Mouse (Mus musculus) adrenal gland, postnatal 25 days (tissue): Measurements from ENCODE around the gene Hsh2d. TPM values are rescaled to one million over a fixed set of nuclear protein-coding genes. Genes with fewer than 3 reads are reported as not detected.

ENCODE experiments used
- DNase-seq: peaks from one replicate; pipeline ENCODE4 v3.0.0; 2021; ENCODE audit warnings: mixed read lengths
- total RNA-seq: library from RNA; stranded (reverse); gene quantifications from 2 replicates; pipeline ENCODE4 v1.2.3, GENCODE M21; 2021

The Hsh2d gene
- total RNA-seq, 1 experiment from 2014 or later: not detected

- DNase-seq: no peak
Measured at GRCm38 (mm10) chr8:72187793-72188331, 1.6 kb upstream of the Hsh2d start.

GRCm38 (mm10) chr8:72190215-72190539, 739 bp downstream of the Hsh2d start:
- DNase-seq: no peak

- no peak for DNase-seq
Measured at GRCm38 (mm10) chr8:72192065-72192464, 2.6 kb downstream of the Hsh2d start.

- no peak for DNase-seq
Measured at GRCm38 (mm10) chr8:72197997-72198396, 8.6 kb downstream of the Hsh2d start.

- no peak for DNase-seq
Measured at GRCm38 (mm10) chr8:72208582-72208981, 19.1 kb downstream of the Hsh2d start.

GRCm38 (mm10) chr8:72210222-72210621, 20.8 kb downstream of the Hsh2d start:
- DNase-seq: no peak

- no peak for DNase-seq
Measured at GRCm38 (mm10) chr8:72210710-72211109, 21.3 kb downstream of the Hsh2d start.

- no peak for DNase-seq
Measured at GRCm38 (mm10) chr8:72211846-72212245, 22.4 kb downstream of the Hsh2d start.

- no peak for DNase-seq
Measured at GRCm38 (mm10) chr8:72212751-72213150, 23.3 kb downstream of the Hsh2d start, which contains the start of gene Cib3. Cib3 (minus strand) TSS chr8:72212837.

- no peak for DNase-seq
Measured at GRCm38 (mm10) chr8:72213536-72213935, 24.1 kb downstream of the Hsh2d start, which contains the start of gene Gm11034. Gm11034 (minus strand) TSS chr8:72213636.

- no peak for DNase-seq
Measured at GRCm38 (mm10) chr8:72215060-72215459, 25.6 kb downstream of the Hsh2d start.

- no peak for DNase-seq
Measured at GRCm38 (mm10) chr8:72215871-72216270, 26.4 kb downstream of the Hsh2d start.

GRCm38 (mm10) chr8:72218781-72219540, 29.5 kb downstream of the Hsh2d start:
- no peak for DNase-seq

- peak; percentile 83 for DNase-seq
Measured at GRCm38 (mm10) chr8:72219541-72220363, 30.3 kb downstream of the Hsh2d start, which contains the start of gene Fam32a. Fam32a (plus strand) TSS chr8:72219730.

- no peak for DNase-seq
Measured at GRCm38 (mm10) chr8:72220758-72221157, 31.3 kb downstream of the Hsh2d start.

- no peak for DNase-seq
Measured at GRCm38 (mm10) chr8:72222656-72223055, 33.2 kb downstream of the Hsh2d start.

- peak; percentile 97 for DNase-seq
Measured at GRCm38 (mm10) chr8:72239499-72240402, 50.3 kb downstream of the Hsh2d start, which contains the start of gene Ap1m1. Ap1m1 (plus strand) TSS chr8:72240018.

- DNase-seq: no peak
Measured at GRCm38 (mm10) chr8:72240403-72240763, 50.9 kb downstream of the Hsh2d start.

- no peak for DNase-seq
Measured at GRCm38 (mm10) chr8:72240951-72241350, 51.5 kb downstream of the Hsh2d start.

GRCm38 (mm10) chr8:72242226-72242625, 52.8 kb downstream of the Hsh2d start:
- no peak for DNase-seq

- DNase-seq: no peak
Measured at GRCm38 (mm10) chr8:72244610-72245009, 55.2 kb downstream of the Hsh2d start.
